Mouse (Mus musculus) lung, embryonic 16.5 days (tissue): ENCODE results near the gene Zfp217. TPM values are rescaled to one million over a fixed set of nuclear protein-coding genes. Genes with fewer than 3 reads are reported as not detected.
"Not testable (repeated sequence)": the region's sequence is repeated elsewhere in the genome, so short reads cannot be mapped to it uniquely, and the experiment has no call there.

Source experiments
- ATAC-seq: fragments of 200-750 bp; cut with Nextera tagmentation; 2 replicates; pipeline ENCODE4 v1.8.0; 2017; ENCODE audit warnings: low read depth, mild to moderate bottlenecking, moderate library complexity
- H3K27ac ChIP-seq: fragments of 300-500 bp; sonication (generic); 2 replicates; pipeline ENCODE4 v1.5.1; 2014; ENCODE audit warnings: mild to moderate bottlenecking, control low read depth, low read length
- H3K27me3 ChIP-seq: fragments of 300-500 bp; sonication (generic); 2 replicates; pipeline ENCODE4 v1.6.1; 2014; ENCODE audit warnings: low read depth, low read length, mixed read lengths; ENCODE audit not compliant: control insufficient read depth, insufficient read depth
- H3K36me3 ChIP-seq: fragments of 300-500 bp; sonication (generic); 2 replicates; pipeline ENCODE4 v1.6.1; 2014; ENCODE audit warnings: low read length; ENCODE audit not compliant: control insufficient read depth, insufficient read depth
- H3K4me1 ChIP-seq: fragments of 300-500 bp; sonication (generic); replicated peaks from 2 replicates; pipeline ENCODE4 v1.6.1; 2014; ENCODE audit warnings: low read length, mixed read lengths; ENCODE audit not compliant: control insufficient read depth, insufficient read depth
- H3K4me2 ChIP-seq: fragments of 300-500 bp; sonication (generic); 2 replicates; pipeline ENCODE4 v1.6.1; 2014; ENCODE audit warnings: low read depth, low read length, control low read depth
- H3K4me3 ChIP-seq: fragments of 300-500 bp; sonication (generic); 2 replicates; pipeline ENCODE4 v1.5.1; 2014; ENCODE audit warnings: mild to moderate bottlenecking, low read length, control low read depth
- H3K9ac ChIP-seq: fragments of 300-500 bp; sonication (generic); 2 replicates; pipeline ENCODE4 v1.6.1; 2014; ENCODE audit warnings: low read length, control low read depth
- H3K9me3 ChIP-seq: fragments of 300-500 bp; sonication (generic); 2 replicates; pipeline ENCODE4 v1.6.1; 2016; ENCODE audit warnings: low read length; ENCODE audit not compliant: control insufficient read depth
- WGBS: fragments of 180-500 bp; shearing (Covaris S2); extraction: QIAGEN DNeasy Blood & Tissue Kit; methylation state at CpG from one replicate; pipeline ENCODE4 v1.1.7; 2014; 5-methylcytosine and 5-hydroxymethylcytosine counted together
- polyA plus RNA-seq: library from polyadenylated mRNA; unstranded; fragments of >200 nt; fragmentation: Nextera tagmentation; extraction: Ambion mirVana; gene quantifications from 2 replicates; pipeline ENCODE4 v1.2.1, GENCODE M21; 2015

The Zfp217 gene
- polyA plus RNA-seq, 1 experiment from 2014 or later = 5.2 TPM

- Histone ChIP-seq H3K4me3 (peak overlapping the region; percentile 56), H3K9me3 (no peaks in the 10 kb centered on the region), H3K27ac (peak overlapping the region; percentile 86), H3K27me3 (no peaks in the 10 kb centered on the region), H3K9ac (peak overlapping the region; percentile 70), H3K4me1 (peaks cover 11% of the 10 kb centered on the region; the same call in 1 of the 2 replicates), H3K36me3 (no peaks in the 10 kb centered on the region), H3K4me2 (peak overlapping the region; percentile 83)
- under 1% methylated on average over 33 of the region's 33 CpGs for WGBS
- ATAC-seq = peak; percentile 90
Measured at GRCm38 (mm10) chr2:170184175-170184983, 36.5 kb upstream of the Zfp217 start.

DNA sequence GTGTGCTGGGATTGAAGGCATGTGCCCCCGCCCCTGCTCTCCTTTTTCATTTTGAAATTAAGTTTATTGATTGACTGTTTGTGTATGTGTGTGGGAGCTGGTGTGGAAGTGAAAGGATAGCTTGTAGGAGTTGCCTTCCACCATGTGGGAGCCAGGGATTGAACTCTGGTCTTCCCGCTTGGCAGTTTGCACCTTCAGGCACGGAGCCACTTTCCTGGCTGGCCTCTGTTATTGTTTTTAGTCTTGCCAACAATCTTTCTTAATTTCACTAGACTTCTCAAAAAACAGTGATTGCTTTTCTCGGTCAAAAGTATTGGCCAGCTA is 35.9 kb upstream of the Zfp217 start:
- peak overlapping the region; percentile 86 for H3K27ac ChIP-seq
- H3K9ac ChIP-seq = no peak overlapping the region; the same call in 1 of the 2 replicates
- H3K4me1 ChIP-seq = peaks cover 11% of the 10 kb centered on the region; the same call in 1 of the 2 replicates
- WGBS = 53% methylated on average over 4 of the region's 4 CpGs
- peak overlapping the region; percentile 56 for H3K4me3 ChIP-seq
- no peaks in the 10 kb centered on the region for H3K27me3 ChIP-seq
- H3K9me3 ChIP-seq = no peaks in the 10 kb centered on the region
- no peaks in the 10 kb centered on the region for H3K36me3 ChIP-seq
- peak overlapping the region; percentile 83 for H3K4me2 ChIP-seq
- peak; percentile 15; the same call in 1 of the 2 replicates for ATAC-seq

GRCm38 (mm10) chr2:170181862-170182261 is 34.0 kb upstream of the Zfp217 start:
- WGBS = 73% methylated on average over 6 of the region's 6 CpGs
- ATAC-seq = no peak
- H3K9ac ChIP-seq = no peak overlapping the region
- H3K27me3 ChIP-seq = no peaks in the 10 kb centered on the region
- H3K4me3 ChIP-seq = no peak overlapping the region
- H3K9me3 ChIP-seq = no peaks in the 10 kb centered on the region
- H3K4me2 ChIP-seq = no peak overlapping the region
- no peak overlapping the region for H3K27ac ChIP-seq
- H3K36me3 ChIP-seq = no peaks in the 10 kb centered on the region
- H3K4me1 ChIP-seq = peaks cover 21% of the 10 kb centered on the region

GRCm38 (mm10) chr2:170180769-170181168 is 32.9 kb upstream of the Zfp217 start:
- H3K27ac ChIP-seq = not testable (repeated sequence)
- 93% methylated on average over 3 of the region's 3 CpGs for WGBS

DNA sequence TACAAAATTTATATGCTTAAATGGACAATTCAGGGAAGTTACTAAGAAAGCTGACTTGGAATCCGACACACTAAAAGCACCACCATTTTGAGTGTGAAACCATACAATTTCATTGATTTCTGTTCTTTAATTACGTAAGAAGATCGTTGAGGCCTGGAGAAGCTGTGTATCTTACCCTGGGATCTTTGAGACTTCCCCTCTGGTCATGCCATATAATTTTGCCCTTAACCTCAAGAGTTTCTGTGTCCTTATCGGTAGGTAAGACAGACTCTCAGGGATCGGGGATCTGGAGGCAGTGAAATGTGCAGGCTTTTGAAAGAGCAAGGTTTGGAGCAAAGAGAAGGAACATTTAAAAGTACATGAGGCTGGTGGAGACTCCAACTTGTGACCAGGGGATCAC is 31.4 kb upstream of the Zfp217 start:
- ATAC-seq = no peak
- 75% methylated on average over 5 of the region's 5 CpGs for WGBS
- Histone ChIP-seq H3K36me3 (no peaks in the 10 kb centered on the region), H3K27me3 (no peaks in the 10 kb centered on the region), H3K4me1 (peaks cover 36% of the 10 kb centered on the region), H3K9me3 (no peaks in the 10 kb centered on the region), H3K9ac (no peak overlapping the region), H3K4me2 (no peak overlapping the region), H3K27ac (no peak overlapping the region), H3K4me3 (no peak overlapping the region)

More at GRCm38 (mm10) chr2:170180769-170181168, 32.9 kb upstream of the Zfp217 start:
- not testable (repeated sequence) for H3K27me3 ChIP-seq, H3K9ac ChIP-seq, H3K36me3 ChIP-seq, ATAC-seq, H3K9me3 ChIP-seq, H3K4me2 ChIP-seq, H3K4me3 ChIP-seq
- peaks cover 29% of the 10 kb centered on the region for H3K4me1 ChIP-seq

- no peak; the same call in 1 of the 2 replicates for ATAC-seq
- no peak overlapping the region for H3K4me3 ChIP-seq
Measured at GRCm38 (mm10) chr2:170177323-170177722, 29.4 kb upstream of the Zfp217 start.

DNA sequence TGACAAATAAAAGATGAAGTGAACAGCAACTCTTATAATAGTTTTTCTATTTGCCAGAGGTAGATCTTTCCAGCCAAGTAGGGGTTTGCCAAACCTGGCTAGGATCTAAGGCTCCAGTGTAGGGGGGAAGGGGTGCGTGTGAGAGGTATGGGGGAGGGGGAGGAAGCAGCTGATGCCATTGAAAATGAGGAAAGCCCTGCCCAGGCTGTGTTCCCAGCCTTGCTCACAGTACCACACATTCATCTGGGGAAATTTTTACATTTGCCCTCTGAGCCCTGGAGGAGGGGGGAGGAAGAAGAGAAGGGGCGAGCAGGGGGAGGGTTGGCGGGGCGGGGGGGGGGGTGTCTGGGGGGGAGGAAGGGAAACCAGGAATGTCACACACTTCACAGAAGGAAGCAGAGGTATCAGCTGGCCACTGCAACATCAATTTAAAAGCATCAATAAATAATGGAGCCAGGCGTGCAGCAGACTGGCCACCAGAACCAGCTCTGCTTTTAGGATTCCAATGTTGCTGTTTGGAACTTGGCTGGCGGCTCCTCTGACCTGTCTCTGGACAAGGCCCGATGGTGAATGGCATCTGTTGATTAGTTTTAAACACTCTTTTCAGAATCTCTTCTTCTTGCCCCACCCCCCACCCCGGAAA is 28.5 kb upstream of the Zfp217 start:
- peaks cover 39% of the 10 kb centered on the region for H3K4me1 ChIP-seq
- H3K9ac ChIP-seq = no peak overlapping the region
- H3K36me3 ChIP-seq = no peaks in the 10 kb centered on the region
- 19% methylated on average over 8 of the region's 8 CpGs for WGBS
- H3K4me2 ChIP-seq = no peak overlapping the region
- 0 out of 2 replicates have a peak, but pooled peaks have one; percentile 35 for ATAC-seq
- no peaks in the 10 kb centered on the region for H3K9me3 ChIP-seq
- no peak overlapping the region for H3K4me3 ChIP-seq
- H3K27me3 ChIP-seq = no peaks in the 10 kb centered on the region
- H3K27ac ChIP-seq = no peak overlapping the region

More at GRCm38 (mm10) chr2:170177323-170177722, 29.4 kb upstream of the Zfp217 start:
- 22% methylated on average over 8 of the region's 8 CpGs for WGBS
- H3K4me1 ChIP-seq = peaks cover 39% of the 10 kb centered on the region
- H3K27me3 ChIP-seq = no peaks in the 10 kb centered on the region
- peak overlapping the region; percentile 44; the same call in 1 of the 2 replicates for H3K27ac ChIP-seq
- H3K9me3 ChIP-seq = no peaks in the 10 kb centered on the region
- H3K9ac ChIP-seq = peak overlapping the region; percentile 55
- no peaks in the 10 kb centered on the region for H3K36me3 ChIP-seq
- H3K4me2 ChIP-seq = peak overlapping the region; percentile 46

DNA sequence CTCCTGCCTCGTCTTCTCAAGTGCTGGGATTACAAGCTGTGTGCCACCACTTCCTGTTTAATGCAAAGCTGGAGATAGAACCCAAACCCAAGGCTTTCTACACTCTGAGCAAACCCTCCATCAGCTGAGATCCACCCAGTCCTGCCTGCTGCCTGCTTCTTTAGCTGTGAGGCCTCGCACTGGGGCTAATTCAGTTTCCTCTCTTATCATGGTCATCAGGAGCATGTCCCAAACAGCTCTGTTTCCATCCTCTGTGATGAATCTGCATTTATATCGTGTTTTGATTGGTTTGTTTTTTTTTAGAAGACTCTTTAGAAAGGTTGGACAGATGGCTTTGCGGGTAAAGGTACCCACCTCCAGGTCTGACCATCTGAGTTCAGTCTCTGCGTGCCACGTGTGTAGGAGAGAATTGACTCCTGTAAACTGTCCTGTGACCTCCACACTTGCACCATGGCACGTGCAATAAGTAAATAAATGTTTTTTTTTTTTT is 27.8 kb upstream of the Zfp217 start:
- ATAC-seq = no peak
- Histone ChIP-seq H3K9me3 (no peaks in the 10 kb centered on the region), H3K36me3 (no peaks in the 10 kb centered on the region), H3K4me1 (peaks cover 39% of the 10 kb centered on the region), H3K4me2 (no peak overlapping the region), H3K27ac (peak overlapping the region; percentile 55), H3K27me3 (no peaks in the 10 kb centered on the region), H3K4me3 (no peak overlapping the region), H3K9ac (no peak overlapping the region)
- WGBS = 40% methylated on average over 7 of the region's 7 CpGs

GRCm38 (mm10) chr2:170175190-170175589 is 27.3 kb upstream of the Zfp217 start:
- H3K27ac ChIP-seq = peak overlapping the region; percentile 55
- H3K4me1 ChIP-seq = peaks cover 39% of the 10 kb centered on the region
- no peak overlapping the region for H3K4me3 ChIP-seq

More at GRCm38 (mm10) chr2:170175190-170175589, 27.3 kb upstream of the Zfp217 start:
- ATAC-seq = no peak
- no peak overlapping the region for H3K4me2 ChIP-seq
- no peaks in the 10 kb centered on the region for H3K27me3 ChIP-seq
- H3K36me3 ChIP-seq = no peaks in the 10 kb centered on the region
- no peaks in the 10 kb centered on the region for H3K9me3 ChIP-seq
- WGBS = 65% methylated on average over 3 of the region's 3 CpGs
- no peak overlapping the region for H3K9ac ChIP-seq
